Mouse (Mus musculus): ENCODE measurements around the gene D5Ertd577e. TPM values are rescaled to one million over a fixed set of nuclear protein-coding genes. Genes with fewer than 3 reads are reported as not detected.
"Not testable (repeated sequence)": the region's sequence is repeated elsewhere in the genome, so short reads cannot be mapped to it uniquely, and the experiment has no call there.

D5Ertd577e gene
- polyA plus RNA-seq (2015; fragmentation: Nextera tagmentation; extraction: Ambion mirVana), result not detected in 2 replicates

- not testable (repeated sequence) for ATAC-seq (replicated peaks; ENCODE audit: extremely low read depth, insufficient read depth, low FRiP score); H3K4me3 ChIP-seq (ENCODE audit: low read length); H3K4me1 ChIP-seq (ENCODE audit: control insufficient read depth, insufficient read depth, low read length); H3K9me3 ChIP-seq (replicated peaks; ENCODE audit: control insufficient read depth, low read length); H3K9ac ChIP-seq (ENCODE audit: low read length); H3K27ac ChIP-seq (ENCODE audit: low read length); H3K27me3 ChIP-seq (ENCODE audit: control insufficient read depth, insufficient read depth, low read length); H3K36me3 ChIP-seq (ENCODE audit: control insufficient read depth, insufficient read depth); H3K4me2 ChIP-seq (ENCODE audit: low read depth, low read length)
- WGBS, result 23% methylated on average over 1 of the region's 1 CpGs
Measured at GRCm38 (mm10) chr5:95456506-95456905, at the start of gene D5Ertd577e. Gene D5Ertd577e, plus strand, starts transcription at chr5:95456806.

- H3K4me3 ChIP-seq (ENCODE audit: low read length); H3K4me2 ChIP-seq (ENCODE audit: low read depth, low read length); H3K4me1 ChIP-seq (ENCODE audit: control insufficient read depth, insufficient read depth, low read length); H3K36me3 ChIP-seq (ENCODE audit: control insufficient read depth, insufficient read depth); H3K27ac ChIP-seq (ENCODE audit: low read length); H3K9ac ChIP-seq (ENCODE audit: low read length); ATAC-seq (replicated peaks; ENCODE audit: extremely low read depth, insufficient read depth, low FRiP score); H3K27me3 ChIP-seq (ENCODE audit: control insufficient read depth, insufficient read depth, low read length); H3K9me3 ChIP-seq (replicated peaks; ENCODE audit: control insufficient read depth, low read length): not testable (repeated sequence)
Measured at GRCm38 (mm10) chr5:95510458-95510857, 53.9 kb downstream of the D5Ertd577e start, which contains the start of gene Gm3286. Gene Gm3286, plus strand, starts transcription at chr5:95510758.

Other genes starting within 250 kb of the D5Ertd577e start
- gene Gm10424, start 184.0 kb upstream of the D5Ertd577e start, polyA plus RNA-seq (2015; fragmentation: Nextera tagmentation; extraction: Ambion mirVana), result not detected in 2 replicates
- gene Gm3259, start 150.9 kb upstream of the D5Ertd577e start, polyA plus RNA-seq (2015; fragmentation: Nextera tagmentation; extraction: Ambion mirVana), result not detected in 2 replicates
- gene Gm3286, start 54.0 kb downstream of the D5Ertd577e start, polyA plus RNA-seq (2015; fragmentation: Nextera tagmentation; extraction: Ambion mirVana), result not detected in 2 replicates
- gene Gm7971, start 138.1 kb downstream of the D5Ertd577e start, polyA plus RNA-seq (2015; fragmentation: Nextera tagmentation; extraction: Ambion mirVana), result not detected in 2 replicates

Measured in heart, embryonic 16.5 days (tissue).